Mouse (Mus musculus): ENCODE measurements around the gene Actn2.
A peak's percentile ranks its signal among the peaks of the same experiment; 100 is the strongest.

Gene Actn2

GRCm38 (mm10) chr13:12340183-12340975 is at the start of gene Actn2:
Gene Actn2 (minus strand): TSS chr13:12340760.
- peak; percentile 73 for DNase-seq

- DNase-seq, result no peak
Measured at GRCm38 (mm10) chr13:12386286-12386685, 45.7 kb upstream of the Actn2 start.

GRCm38 (mm10) chr13:12384796-12385195 is 44.2 kb upstream of the Actn2 start:
- no peak for DNase-seq

GRCm38 (mm10) chr13:12376778-12377177 is 36.2 kb upstream of the Actn2 start:
- DNase-seq, result no peak

GRCm38 (mm10) chr13:12372755-12373154 is 32.2 kb upstream of the Actn2 start:
- no peak for DNase-seq

GRCm38 (mm10) chr13:12369930-12370329 is 29.4 kb upstream of the Actn2 start:
- DNase-seq, result no peak

- DNase-seq, result no peak
Measured at GRCm38 (mm10) chr13:12369041-12369621, 28.6 kb upstream of the Actn2 start.

- no peak for DNase-seq
Measured at GRCm38 (mm10) chr13:12361486-12361885, 20.9 kb upstream of the Actn2 start.

GRCm38 (mm10) chr13:12357554-12357953 is 17.0 kb upstream of the Actn2 start:
- no peak for DNase-seq

- no peak for DNase-seq
Measured at GRCm38 (mm10) chr13:12356184-12356583, 15.6 kb upstream of the Actn2 start.

GRCm38 (mm10) chr13:12349197-12349824 is 8.8 kb upstream of the Actn2 start:
- no peak for DNase-seq

GRCm38 (mm10) chr13:12346837-12347236 is 6.3 kb upstream of the Actn2 start:
- DNase-seq, result no peak

- DNase-seq, result no peak
Measured at GRCm38 (mm10) chr13:12341447-12341846, 887 bp upstream of the Actn2 start.

- DNase-seq, result no peak
Measured at GRCm38 (mm10) chr13:12339446-12339845, 1.1 kb downstream of the Actn2 start.

GRCm38 (mm10) chr13:12337752-12338151 is 2.8 kb downstream of the Actn2 start:
- no peak for DNase-seq

GRCm38 (mm10) chr13:12334016-12334415 is 6.5 kb downstream of the Actn2 start:
- peak; percentile 70 for DNase-seq

GRCm38 (mm10) chr13:12331528-12331927 is 9.0 kb downstream of the Actn2 start:
- no peak for DNase-seq

- DNase-seq, result no peak
Measured at GRCm38 (mm10) chr13:12328392-12328791, 12.2 kb downstream of the Actn2 start.

GRCm38 (mm10) chr13:12327577-12327976 is 13.0 kb downstream of the Actn2 start:
- no peak for DNase-seq

GRCm38 (mm10) chr13:12323076-12323625 is 17.4 kb downstream of the Actn2 start:
- DNase-seq, result no peak

GRCm38 (mm10) chr13:12320148-12320547 is 20.4 kb downstream of the Actn2 start:
- DNase-seq, result no peak

- no peak for DNase-seq
Measured at GRCm38 (mm10) chr13:12318017-12318416, 22.5 kb downstream of the Actn2 start.

GRCm38 (mm10) chr13:12317191-12317765 is 23.3 kb downstream of the Actn2 start:
- no peak for DNase-seq

All from right cerebral cortex, postnatal 25 days (tissue).